Mouse (Mus musculus) lung, adult 2 months (tissue): ENCODE measurements around the gene Smoc2.

Source experiments
- CTCF ChIP-seq: fragments of 200-500 bp; IDR thresholded peaks from 2 replicates; pipeline ENCODE4 v1.5.1; 2011; ENCODE audit warnings: mild to moderate bottlenecking, low read length, control low read depth; ENCODE audit not compliant: insufficient read depth
- POLR2A ChIP-seq: fragments of 200-500 bp; IDR thresholded peaks from 2 replicates; pipeline ENCODE4 v1.6.1; 2011; ENCODE audit warnings: low read depth, mild to moderate bottlenecking, control low read depth, low read length, borderline replicate concordance; ENCODE audit errors: extremely low read depth

DNA sequence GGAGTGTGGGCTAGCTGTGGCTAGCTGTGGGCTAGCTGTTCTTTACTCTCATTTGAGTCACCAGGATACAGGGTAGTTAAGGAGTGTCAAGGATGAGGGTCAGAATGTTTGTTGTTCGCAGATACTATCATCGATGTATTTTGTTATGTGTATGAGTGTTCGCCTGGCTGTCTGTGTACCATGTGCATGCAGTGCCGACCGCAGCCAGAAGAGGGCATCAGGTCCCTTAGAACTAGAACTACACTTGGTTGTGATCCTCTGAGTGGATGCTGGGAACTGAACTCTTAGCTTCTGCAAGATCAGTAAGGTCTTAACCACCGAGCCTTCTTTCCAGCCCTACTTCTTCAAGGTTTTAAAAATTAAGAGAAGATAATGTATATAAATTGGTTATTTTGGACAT lies 24.4 kb downstream of the Smoc2 start:
- TF ChIP-seq POLR2A: no peak
- TF ChIP-seq CTCF: 0 out of 2 replicates have a peak, but pooled peaks have one; percentile 10
